In the genomic region with DNA sequence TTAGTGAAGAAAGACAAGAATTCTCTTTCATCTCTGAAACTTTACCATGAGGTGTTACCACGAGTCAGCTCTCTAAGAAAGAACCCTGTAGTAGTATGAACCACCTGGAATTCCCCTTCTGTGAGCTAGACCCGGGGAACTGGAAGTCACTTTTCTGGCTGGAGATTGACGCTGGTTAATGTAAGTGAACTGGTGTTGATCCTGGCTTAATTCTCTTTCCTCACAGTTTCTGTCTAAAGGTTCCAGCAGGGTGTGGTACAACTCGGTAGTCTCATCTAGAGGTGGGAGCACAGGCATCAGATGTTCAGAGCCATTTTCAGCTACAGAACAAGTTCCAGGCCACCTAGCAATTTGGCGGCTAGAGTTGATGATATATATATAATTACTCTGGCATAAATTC, we compare ENCODE assay signal across 8 mouse cellular contexts. TPM values are rescaled to one million over a fixed set of nuclear protein-coding genes. Genes with fewer than 3 reads are reported as not detected.
DNase-seq lines count a peak whose midpoint lies in the region; ATAC-seq and TF ChIP-seq lines count a peak whose summit lies in the region.

No protein-coding gene starts in this region.

- H3K4me2 ChIP-seq in embryonic facial prominence, embryonic 14.5 days (ENCODE audit: low read depth, low read length), result peak overlapping the region; percentile 61

- no peak for DNase-seq in heart, adult 2 months
- DNase-seq in heart, adult 9 months (ENCODE audit: low spot score in 2 of 2), result no peak
- peak; percentile 52 for DNase-seq in embryonic facial prominence, embryonic 14.5 days (ENCODE audit: low spot score)
- no peak for DNase-seq in limb, embryonic 10.5 days (ENCODE audit: low spot score)
- no peak for DNase-seq in right cerebral cortex, postnatal 10 days (ENCODE audit: low spot score in 2 of 2)
- no peak for DNase-seq in cerebellum, adult 2 months

- no peak for TF ChIP-seq EP300 in heart, adult 2 months (IDR thresholded peaks at IDR 0.05; ENCODE audit: insufficient read depth, low read depth, low read length)

- WGBS in heart, adult 2 months, result 9% methylated on average over 5 of the region's 5 CpGs
- 15% methylated on average over 5 of the region's 5 CpGs for WGBS in embryonic facial prominence, embryonic 14.5 days
- WGBS in limb, embryonic 10.5 days, result 32% methylated on average over 5 of the region's 5 CpGs
- WGBS in small intestine, adult 2 months, result 4% methylated on average over 5 of the region's 5 CpGs
- WGBS in cerebellum, adult 2 months, result 27% methylated on average over 5 of the region's 5 CpGs

- H3K36me3 ChIP-seq in heart, adult 2 months (ENCODE audit: control insufficient read depth, insufficient read depth, low read length), result peaks cover 6% of the 10 kb centered on the region
- peaks cover 8% of the 10 kb centered on the region for H3K36me3 ChIP-seq in C2C12 (ENCODE audit: control insufficient read depth, insufficient read depth)
- peaks cover 8% of the 10 kb centered on the region; the same call in 1 of the 2 replicates for H3K36me3 ChIP-seq in embryonic facial prominence, embryonic 14.5 days (ENCODE audit: control insufficient read depth, insufficient read depth, low read length)
- H3K36me3 ChIP-seq in limb, embryonic 10.5 days, result peaks cover 17% of the 10 kb centered on the region
- H3K36me3 ChIP-seq in small intestine, adult 2 months (ENCODE audit: control insufficient read depth, insufficient read depth, low read length), result 0 out of 2 replicates have a peak, but pooled peaks cover 3% of the 10 kb centered on the region

- intact Hi-C loops in heart, adult 2 months (cut with DNase I), result loop anchor here (5.0 kb wide), 1 partner anchor 54 kb away; a partner anchor contains a TSS

- no peaks in the 10 kb centered on the region for H3K9me3 ChIP-seq in embryonic facial prominence, embryonic 14.5 days (ENCODE audit: control insufficient read depth, low read length)
- no peaks in the 10 kb centered on the region for H3K9me3 ChIP-seq in limb, embryonic 10.5 days (replicated peaks)

- peak overlapping the region; percentile 96 for H3K27ac ChIP-seq in heart, adult 2 months
- H3K27ac ChIP-seq in embryonic facial prominence, embryonic 14.5 days (replicated peaks; ENCODE audit: low read depth, low read length), result peak overlapping the region; percentile 92
- peak overlapping the region; percentile 90 for H3K27ac ChIP-seq in limb, embryonic 10.5 days
- H3K27ac ChIP-seq in small intestine, adult 2 months (ENCODE audit: insufficient read depth, low read depth, low read length), result peak overlapping the region; percentile 71; the same call in 1 of the 2 replicates
- no peak overlapping the region for H3K27ac ChIP-seq in cerebellum, adult 2 months (ENCODE audit: insufficient read depth, low read length)

- H3ac ChIP-seq in C2C12 (ENCODE audit: control insufficient read depth, insufficient read length, low read depth), result peak overlapping the region; percentile 57

- H3K79me3 ChIP-seq in C2C12 (ENCODE audit: low read depth), result peaks cover 21% of the 10 kb centered on the region

- TF ChIP-seq CTCF in heart, adult 2 months (IDR thresholded peaks at IDR 0.05), result no peak
- no peak for TF ChIP-seq CTCF in C2C12 (IDR thresholded peaks at IDR 0.05; ENCODE audit: control insufficient read depth, insufficient read depth, insufficient read length)
- TF ChIP-seq CTCF in small intestine, adult 2 months (IDR thresholded peaks at IDR 0.05; ENCODE audit: extremely low read depth, insufficient read length, insufficient replicate concordance, low read depth, low read length), result no peak
- TF ChIP-seq CTCF in cerebellum, adult 2 months (IDR thresholded peaks at IDR 0.05; ENCODE audit: borderline replicate concordance, insufficient read depth, low read depth, low read length), result no peak

- H3K79me2 ChIP-seq in heart, adult 2 months (replicated peaks; ENCODE audit: control insufficient read depth, insufficient read depth, low read length), result peaks cover 2% of the 10 kb centered on the region; the same call in 1 of the 2 replicates
- peaks cover 40% of the 10 kb centered on the region for H3K79me2 ChIP-seq in C2C12 (ENCODE audit: control insufficient read depth, insufficient read depth)

- peak overlapping the region; percentile 94 for H3K4me3 ChIP-seq in heart, adult 2 months
- peak overlapping the region; percentile 41 for H3K4me3 ChIP-seq in C2C12 (ENCODE audit: insufficient read depth, poor library complexity, severe bottlenecking)
- H3K4me3 ChIP-seq in embryonic facial prominence, embryonic 14.5 days (ENCODE audit: low read depth, low read length), result peak overlapping the region; percentile 97
- peak overlapping the region; percentile 86 for H3K4me3 ChIP-seq in limb, embryonic 10.5 days
- no peak overlapping the region for H3K4me3 ChIP-seq in small intestine, adult 2 months (ENCODE audit: low read depth, low read length)
- H3K4me3 ChIP-seq in cerebellum, adult 2 months (replicated peaks; ENCODE audit: insufficient read depth, low read depth, low read length), result no peak overlapping the region

- no peaks in the 10 kb centered on the region for H3K4me1 ChIP-seq in heart, adult 2 months (ENCODE audit: control insufficient read depth, insufficient read depth, low read length)
- H3K4me1 ChIP-seq in embryonic facial prominence, embryonic 14.5 days (ENCODE audit: control insufficient read depth, insufficient read depth, low read length), result peaks cover 12% of the 10 kb centered on the region
- peaks cover 19% of the 10 kb centered on the region for H3K4me1 ChIP-seq in limb, embryonic 10.5 days
- no peaks in the 10 kb centered on the region; the same call in 1 of the 2 replicates for H3K4me1 ChIP-seq in small intestine, adult 2 months (ENCODE audit: control insufficient read depth, insufficient read depth, insufficient read length, low read length)
- H3K4me1 ChIP-seq in cerebellum, adult 2 months (ENCODE audit: control insufficient read depth, insufficient read depth, low read length), result no peaks in the 10 kb centered on the region

- ATAC-seq in embryonic facial prominence, embryonic 14.5 days (ENCODE audit: low read depth), result no peak

- H3K9ac ChIP-seq in heart, adult 2 months (ENCODE audit: low read depth, low read length), result peak overlapping the region; percentile 79
- peak overlapping the region; percentile 97 for H3K9ac ChIP-seq in embryonic facial prominence, embryonic 14.5 days (ENCODE audit: low read depth, low read length)

- no peaks in the 10 kb centered on the region for H3K27me3 ChIP-seq in heart, adult 2 months (ENCODE audit: control insufficient read depth, insufficient read depth, low read length)
- no peaks in the 10 kb centered on the region for H3K27me3 ChIP-seq in C2C12 (ENCODE audit: control insufficient read depth, insufficient read depth, insufficient read length)
- H3K27me3 ChIP-seq in embryonic facial prominence, embryonic 14.5 days (replicated peaks; ENCODE audit: control insufficient read depth, insufficient read depth, low read length), result no peaks in the 10 kb centered on the region
- no peaks in the 10 kb centered on the region for H3K27me3 ChIP-seq in limb, embryonic 10.5 days (ENCODE audit: low read depth, poor library complexity, severe bottlenecking)
- no peaks in the 10 kb centered on the region for H3K27me3 ChIP-seq in small intestine, adult 2 months (ENCODE audit: control insufficient read depth, insufficient read depth, low read length)
- H3K27me3 ChIP-seq in cerebellum, adult 2 months (ENCODE audit: control insufficient read depth, insufficient read depth, low read length), result no peaks in the 10 kb centered on the region

- no peak for TF ChIP-seq POLR2A in heart, adult 2 months (IDR thresholded peaks at IDR 0.05; ENCODE audit: insufficient read depth, low read depth, low read length)
- TF ChIP-seq POLR2A in small intestine, adult 2 months (IDR thresholded peaks at IDR 0.05; ENCODE audit: low read depth, low read length), result no peak
- TF ChIP-seq POLR2A in cerebellum, adult 2 months (IDR thresholded peaks at IDR 0.05; ENCODE audit: borderline replicate concordance, insufficient read depth, low read length), result no peak

TF ChIP-seq in C2C12, 6 proteins besides CTCF, POLR2A, EP300 and RAD21:
- no peak for TF ChIP-seq MAX (IDR thresholded peaks at IDR 0.05)
- TF ChIP-seq CEBPB (IDR thresholded peaks at IDR 0.05; ENCODE audit: low read depth), result no peak
- TF ChIP-seq USF1 (IDR thresholded peaks at IDR 0.05; ENCODE audit: low read depth), result no peak
- no peak for TF ChIP-seq MYOG (IDR thresholded peaks at IDR 0.05; ENCODE audit: control insufficient read depth, extremely low read depth, insufficient read length)
- TF ChIP-seq MYOD1 (IDR thresholded peaks at IDR 0.05; ENCODE audit: control insufficient read depth, insufficient read length, low read depth), result no peak
- no peak for TF ChIP-seq FOSL1 (IDR thresholded peaks at IDR 0.05; ENCODE audit: insufficient read depth, low read length, poor library complexity, severe bottlenecking)

RNA-seq across cellular contexts. Expression of a gene that starts 0.9 kb away (rescaled TPM):
- 100 to 1,000 TPM in 1 of 2 experiments, 10 to 100 TPM in 1; 98.8 to 114 TPM for total RNA-seq in heart, adult 2 months (2021)
- polyA plus RNA-seq in heart, adult 2 months (2012; rRNA removed), result 18.0 and 32.2 TPM in 2 replicates
- 9.3 TPM for polyA plus RNA-seq in C2C12 (2012; fragmentation: generic; extraction: Trizol)
- polyA plus RNA-seq in embryonic facial prominence, embryonic 14.5 days (2014; fragmentation: Nextera tagmentation; extraction: Ambion mirVana), result 55.8 and 56.3 TPM in 2 replicates
- polyA plus RNA-seq in limb, embryonic 10.5 days (2016; fragmentation: Nextera tagmentation; extraction: Ambion mirVana), result 45.5 and 52.7 TPM in 2 replicates
- 5.8 and 7.5 TPM in 2 replicates for polyA plus RNA-seq in small intestine, adult 2 months (2012; rRNA removed)
- polyA plus RNA-seq in cerebellum, adult 2 months (2012; rRNA removed), result 26.5 and 27.3 TPM in 2 replicates

RNA-seq across cellular contexts. Expression of a gene that starts 28.1 kb away (rescaled TPM):
- 1 to 10 TPM; 3.0 to 4.8 TPM for total RNA-seq in heart, adult 2 months (2021)
- 4.8 and 10.1 TPM in 2 replicates for polyA plus RNA-seq in heart, adult 2 months (2012; rRNA removed)
- 0.01 TPM for polyA plus RNA-seq in C2C12 (2012; fragmentation: generic; extraction: Trizol)
- polyA plus RNA-seq in embryonic facial prominence, embryonic 14.5 days (2014; fragmentation: Nextera tagmentation; extraction: Ambion mirVana), result 9.7 and 10.7 TPM in 2 replicates
- 0.05 and 0.06 TPM in 2 replicates for polyA plus RNA-seq in limb, embryonic 10.5 days (2016; fragmentation: Nextera tagmentation; extraction: Ambion mirVana)
- polyA plus RNA-seq in small intestine, adult 2 months (2012; rRNA removed), result 1.4 and 1.7 TPM in 2 replicates
- polyA plus RNA-seq in cerebellum, adult 2 months (2012; rRNA removed), result 0.10 and 0.17 TPM in 2 replicates

RNA-seq across cellular contexts. Expression of a gene that starts 52.8 kb away (rescaled TPM):
- 10 to 100 TPM; 13.6 to 13.9 TPM for total RNA-seq in heart, adult 2 months (2021)
- polyA plus RNA-seq in heart, adult 2 months (2012; rRNA removed), result 6.6 and 9.7 TPM in 2 replicates
- polyA plus RNA-seq in C2C12 (2012; fragmentation: generic; extraction: Trizol), result 9.7 TPM
- polyA plus RNA-seq in embryonic facial prominence, embryonic 14.5 days (2014; fragmentation: Nextera tagmentation; extraction: Ambion mirVana), result 11.5 and 11.9 TPM in 2 replicates
- 10.4 and 11.9 TPM in 2 replicates for polyA plus RNA-seq in limb, embryonic 10.5 days (2016; fragmentation: Nextera tagmentation; extraction: Ambion mirVana)
- polyA plus RNA-seq in small intestine, adult 2 months (2012; rRNA removed), result 9.2 and 12.9 TPM in 2 replicates
- polyA plus RNA-seq in cerebellum, adult 2 months (2012; rRNA removed), result 19.8 and 20.1 TPM in 2 replicates

Comparison
In these comparisons a context has a peak if more than half of its experiments do, and no peak if none do; other contexts are left out.
1. H3K4me3 ChIP-seq: peak in heart, adult 2 months (single experiment), C2C12 (single experiment), embryonic facial prominence, embryonic 14.5 days (single experiment) and limb, embryonic 10.5 days (single experiment); none in small intestine, adult 2 months (single experiment) and cerebellum, adult 2 months (single experiment).